Mouse (Mus musculus) heart, adult 2 months (tissue): ENCODE results near the gene Cgnl1. TPM values are rescaled to one million over a fixed set of nuclear protein-coding genes. Genes with fewer than 3 reads are reported as not detected.

ENCODE experiments used
- DNase-seq, 2 experiments: peaks; one replicate each; pipeline ENCODE4 v3.0.0; 2021
- H3K27ac ChIP-seq: fragments of 200-600 bp; 2 replicates; pipeline ENCODE4 v1.8.1; 2022
- H3K27me3 ChIP-seq: fragments of 200-500 bp; 2 replicates; pipeline ENCODE4 v1.6.1; 2012; ENCODE audit warnings: mild to moderate bottlenecking, low read length, inconsistent platforms, mixed read lengths; ENCODE audit not compliant: control insufficient read depth, insufficient read depth
- H3K36me3 ChIP-seq: fragments of 200-500 bp; 2 replicates; pipeline ENCODE4 v1.6.1; 2012; ENCODE audit warnings: low read length, inconsistent platforms; ENCODE audit not compliant: control insufficient read depth, insufficient read depth
- H3K4me1 ChIP-seq: fragments of 200-500 bp; 2 replicates; pipeline ENCODE4 v1.6.1; 2011; ENCODE audit warnings: low read length; ENCODE audit not compliant: control insufficient read depth, insufficient read depth
- H3K4me3 ChIP-seq: fragments of 200-600 bp; 2 replicates; pipeline ENCODE4 v1.8.1; 2022
- H3K79me2 ChIP-seq: fragments of 200-500 bp; replicated peaks from 2 replicates; pipeline ENCODE4 v1.6.1; 2012; ENCODE audit warnings: mild to moderate bottlenecking, inconsistent platforms, low read length, moderate library complexity, mixed read lengths; ENCODE audit not compliant: control insufficient read depth, insufficient read depth
- H3K9ac ChIP-seq: fragments of 200-500 bp; 2 replicates; pipeline ENCODE4 v1.6.1; 2012; ENCODE audit warnings: low read depth, mild to moderate bottlenecking, control low read depth, inconsistent platforms, low read length, mixed read lengths
- CTCF ChIP-seq: fragments of 200-600 bp; IDR thresholded peaks from 2 replicates; pipeline ENCODE4 v1.8.1; 2022; ENCODE audit warnings: antibody characterized with exemption, mild to moderate bottlenecking, moderate library complexity
- EP300 ChIP-seq: fragments of 200-500 bp; IDR thresholded peaks from 2 replicates; pipeline ENCODE4 v1.6.1; 2011; ENCODE audit warnings: low read depth, low read length, control low read depth; ENCODE audit not compliant: insufficient read depth
- POLR2A ChIP-seq: fragments of 200-500 bp; IDR thresholded peaks from 2 replicates; pipeline ENCODE4 v1.6.1; 2011; ENCODE audit warnings: mild to moderate bottlenecking, low read depth, low read length, control low read depth; ENCODE audit not compliant: insufficient read depth
- WGBS: fragments of 180-500 bp; shearing (Covaris S2); methylation state at CpG from one replicate; pipeline ENCODE4 v1.1.7; 2018; 5-methylcytosine and 5-hydroxymethylcytosine counted together
- intact Hi-C: fragments of 180-260 bp; cut with DNase I; formaldehyde crosslinking; loops from one replicate; pipeline ENCODE4 v1.15.1; 2025
- polyA plus RNA-seq: library from polyadenylated mRNA; depleted of rRNA; stranded (reverse); fragments of >200 nt; gene quantifications from 2 replicates; pipeline ENCODE4 v1.2.3, GENCODE M21; 2012
- total RNA-seq, 2 experiments: library from RNA; stranded (reverse); gene quantifications; 2 replicates each; pipeline ENCODE4 v1.2.3; 2021

Gene Cgnl1
- total and polyA plus RNA-seq, 3 experiments: 10.5 to 31.0 (median 28.1) TPM

GRCm38 (mm10) chr9:71746405-71746804, 25.0 kb downstream of the Cgnl1 start:
- intact Hi-C loops: no loop called here
- TF ChIP-seq CTCF: no peak
- no peak for TF ChIP-seq EP300
- TF ChIP-seq POLR2A: no peak
- Histone ChIP-seq H3K36me3 (no peaks in the 10 kb centered on the region), H3K27ac (peak overlapping the region; percentile 22), H3K4me3 (no peak overlapping the region), H3K79me2 (no peaks in the 10 kb centered on the region), H3K9ac (no peak overlapping the region), H3K4me1 (peaks cover 7% of the 10 kb centered on the region), H3K27me3 (no peaks in the 10 kb centered on the region)
- peak; percentile 55 to 73 for DNase-seq
- 20% methylated on average over 4 of the region's 4 CpGs for WGBS

GRCm38 (mm10) chr9:71738081-71738930, 33.1 kb downstream of the Cgnl1 start:
- Histone ChIP-seq H3K36me3 (no peaks in the 10 kb centered on the region), H3K4me1 (peaks cover 2% of the 10 kb centered on the region; the same call in 1 of the 2 replicates), H3K4me3 (no peak overlapping the region), H3K79me2 (no peaks in the 10 kb centered on the region), H3K9ac (no peak overlapping the region), H3K27ac (no peak overlapping the region), H3K27me3 (no peaks in the 10 kb centered on the region)
- WGBS: 72% methylated on average over 12 of the region's 12 CpGs
- intact Hi-C loops: no loop called here
- no peak for DNase-seq
- no peak for TF ChIP-seq CTCF
- no peak for TF ChIP-seq EP300
- TF ChIP-seq POLR2A: no peak

DNA sequence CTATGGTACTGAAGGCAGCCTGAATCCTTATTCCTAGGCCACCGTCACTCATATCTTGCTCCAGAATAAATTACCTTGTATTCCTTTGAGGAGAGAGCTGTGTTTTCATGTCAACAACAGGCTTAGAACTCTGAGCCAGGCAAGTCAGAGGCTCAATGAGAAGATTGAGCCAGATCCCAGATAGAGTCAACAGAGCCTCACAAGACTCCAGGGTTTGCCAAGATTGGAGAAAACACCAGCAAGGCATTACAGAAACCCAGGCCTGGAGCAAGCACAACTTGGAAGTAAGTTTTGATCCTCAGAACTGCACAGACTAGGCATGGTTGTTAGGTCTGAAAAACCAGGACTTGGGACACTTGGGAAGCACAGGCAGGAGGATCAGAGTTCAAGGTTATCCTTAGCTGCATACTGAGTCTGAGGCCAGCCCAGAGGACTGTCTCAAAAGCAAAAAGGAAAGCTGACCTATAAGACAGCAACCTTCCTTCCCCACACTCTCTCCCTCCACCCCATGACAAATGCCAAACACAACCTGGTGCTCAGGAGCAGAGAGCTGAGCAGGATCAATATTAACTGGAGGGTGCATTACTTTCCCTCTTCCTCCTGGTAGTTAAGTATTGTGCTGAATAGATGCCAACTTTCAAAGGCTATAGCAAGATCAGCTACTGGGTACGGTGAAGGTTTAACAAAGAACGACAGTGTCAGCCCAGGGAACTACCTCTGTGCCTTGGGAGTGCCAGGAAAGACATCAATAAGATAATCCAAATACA, 34.0 kb downstream of the Cgnl1 start:
- Histone ChIP-seq H3K27me3 (no peaks in the 10 kb centered on the region), H3K36me3 (no peaks in the 10 kb centered on the region), H3K4me3 (no peak overlapping the region), H3K27ac (no peak overlapping the region), H3K9ac (no peak overlapping the region), H3K4me1 (peaks cover 2% of the 10 kb centered on the region), H3K79me2 (no peaks in the 10 kb centered on the region)
- intact Hi-C loops: no loop called here
- TF ChIP-seq CTCF: no peak
- no peak for TF ChIP-seq POLR2A
- TF ChIP-seq EP300: no peak
- no peak for DNase-seq
- 60% methylated on average over 3 of the region's 3 CpGs for WGBS

- intact Hi-C loops: no loop called here
- WGBS: 90% methylated on average over 7 of the region's 7 CpGs
- Histone ChIP-seq H3K27me3 (no peaks in the 10 kb centered on the region), H3K79me2 (no peaks in the 10 kb centered on the region), H3K27ac (no peak overlapping the region), H3K4me3 (no peak overlapping the region), H3K4me1 (peaks cover 2% of the 10 kb centered on the region), H3K9ac (no peak overlapping the region), H3K36me3 (no peaks in the 10 kb centered on the region)
- TF ChIP-seq EP300 (no peak), CTCF (no peak)
- no peak for DNase-seq
Observed at GRCm38 (mm10) chr9:71735886-71736285, 35.5 kb downstream of the Cgnl1 start.

DNA sequence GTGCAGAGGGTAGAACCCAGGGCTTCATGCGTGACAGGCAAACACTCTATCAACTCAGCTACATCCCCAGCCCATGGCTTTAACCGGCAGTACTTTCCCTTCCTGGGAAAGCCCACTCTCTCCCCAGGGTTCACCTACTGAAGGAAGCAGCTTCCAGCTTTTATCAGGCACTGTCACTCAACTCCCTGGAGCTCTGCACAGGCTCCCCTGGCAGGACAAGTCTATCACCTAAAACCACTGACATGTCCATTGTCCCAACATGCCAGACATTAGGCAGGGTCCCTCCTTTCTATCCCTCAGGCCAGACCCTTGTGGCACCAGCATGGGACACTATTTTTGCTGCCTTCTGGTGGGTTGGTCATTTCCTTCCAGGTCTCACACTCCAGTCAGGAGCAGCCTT, 37.8 kb downstream of the Cgnl1 start:
- DNase-seq: no peak
- Histone ChIP-seq H3K79me2 (no peaks in the 10 kb centered on the region), H3K9ac (no peak overlapping the region), H3K27ac (no peak overlapping the region), H3K4me3 (no peak overlapping the region), H3K4me1 (peaks cover 3% of the 10 kb centered on the region), H3K36me3 (no peaks in the 10 kb centered on the region), H3K27me3 (no peaks in the 10 kb centered on the region)
- WGBS: 39% methylated on average over 2 of the region's 2 CpGs
- TF ChIP-seq EP300 (no peak), POLR2A (no peak), CTCF (no peak)
- intact Hi-C loops: no loop called here
